ENCODE assay signal across 8 mouse cellular contexts in the genomic region with DNA sequence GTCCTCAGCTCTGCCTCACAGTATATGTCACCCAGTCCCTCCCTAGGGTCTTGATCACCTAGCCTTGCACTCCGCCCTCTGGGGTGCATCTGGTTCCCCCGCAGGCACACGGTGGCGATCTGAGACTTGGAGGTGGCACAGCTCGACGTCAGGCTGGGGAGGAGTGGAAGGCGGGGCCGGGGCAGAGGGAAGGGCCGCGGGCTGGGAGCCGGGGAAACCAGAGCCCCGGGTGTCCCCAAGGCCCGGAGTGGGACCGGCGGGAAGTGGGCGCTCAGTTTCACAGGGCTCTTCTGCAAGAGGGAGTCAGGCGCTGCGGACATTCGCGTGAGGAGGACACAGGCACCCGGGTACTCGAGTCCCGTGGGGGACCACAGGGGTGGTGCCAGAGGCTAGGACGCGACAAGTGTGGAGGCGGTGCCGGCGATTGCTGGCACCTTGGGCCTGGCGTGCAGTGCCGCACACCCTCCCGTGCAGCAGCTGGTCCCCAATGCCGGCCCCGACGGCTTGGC. TPM values are rescaled to one million over a fixed set of nuclear protein-coding genes. Genes with fewer than 3 reads are reported as not detected.
DNase-seq lines count a peak whose midpoint lies in the region; ATAC-seq lines count a peak whose summit lies in the region.

No protein-coding gene starts in this region.

- peak; percentile 72 for DNase-seq in 3134 (ENCODE audit: extremely low read depth, insufficient read length, low spot score)
- DNase-seq in T-cell, adult 2 months (ENCODE audit: low spot score) = peak; percentile 59
- DNase-seq in heart, postnatal 4 days = peak; percentile 77
- DNase-seq in limb, embryonic 10.5 days (ENCODE audit: low spot score) = peak; percentile 51
- DNase-seq in right cerebral cortex, adult 2 months (ENCODE audit: low spot score in 2 of 2) = no peak

- peaks cover 17% of the 10 kb centered on the region for H3K4me1 ChIP-seq in forebrain, embryonic 13.5 days
- peaks cover 38% of the 10 kb centered on the region for H3K4me1 ChIP-seq in limb, embryonic 10.5 days
- peaks cover 27% of the 10 kb centered on the region for H3K4me1 ChIP-seq in stomach, embryonic 15.5 days

- H3K27me3 ChIP-seq in forebrain, embryonic 13.5 days = peaks cover 55% of the 10 kb centered on the region
- peaks cover 53% of the 10 kb centered on the region for H3K27me3 ChIP-seq in limb, embryonic 10.5 days (ENCODE audit: low read depth, poor library complexity, severe bottlenecking)
- no peaks in the 10 kb centered on the region for H3K27me3 ChIP-seq in stomach, embryonic 15.5 days (replicated peaks)

- peak overlapping the region; percentile 18 for H3K4me3 ChIP-seq in forebrain, embryonic 13.5 days
- peak overlapping the region; percentile 45 for H3K4me3 ChIP-seq in limb, embryonic 10.5 days
- H3K4me3 ChIP-seq in stomach, embryonic 15.5 days (replicated peaks) = peak overlapping the region; percentile 41

- ATAC-seq in forebrain, embryonic 13.5 days = no peak
- peak; percentile 78 for ATAC-seq in megakaryocyte-erythroid progenitor cell, adult 5-6 weeks (replicated peaks; ENCODE audit: low FRiP score, low TSS enrichment, poor library complexity, severe bottlenecking)
- ATAC-seq in stomach, embryonic 15.5 days (ENCODE audit: insufficient read depth, low FRiP score, low read depth) = peak; percentile 54; the same call in 1 of the 2 replicates

- H3K27ac ChIP-seq in forebrain, embryonic 13.5 days = no peak overlapping the region
- H3K27ac ChIP-seq in limb, embryonic 10.5 days = 0 out of 2 replicates have a peak overlapping the region, but pooled peaks have one; percentile 32
- no peak overlapping the region for H3K27ac ChIP-seq in stomach, embryonic 15.5 days

- WGBS in forebrain, embryonic 13.5 days = 6% methylated on average over 32 of the region's 34 CpGs
- WGBS in limb, embryonic 10.5 days = 7% methylated on average over 34 of the region's 34 CpGs
- 12% methylated on average over 30 of the region's 34 CpGs for WGBS in stomach, embryonic 15.5 days

- H3K4me2 ChIP-seq in forebrain, embryonic 13.5 days = peak overlapping the region; percentile 48
- peak overlapping the region; percentile 66 for H3K4me2 ChIP-seq in stomach, embryonic 15.5 days

- H3K9ac ChIP-seq in forebrain, embryonic 13.5 days = peak overlapping the region; percentile 37; the same call in 1 of the 2 replicates
- H3K9ac ChIP-seq in stomach, embryonic 15.5 days = no peak overlapping the region

- no peaks in the 10 kb centered on the region for H3K36me3 ChIP-seq in forebrain, embryonic 13.5 days (ENCODE audit: poor library complexity, severe bottlenecking)
- H3K36me3 ChIP-seq in limb, embryonic 10.5 days = no peaks in the 10 kb centered on the region
- no peaks in the 10 kb centered on the region for H3K36me3 ChIP-seq in stomach, embryonic 15.5 days

- H3K9me3 ChIP-seq in forebrain, embryonic 13.5 days (replicated peaks) = no peaks in the 10 kb centered on the region
- H3K9me3 ChIP-seq in limb, embryonic 10.5 days (replicated peaks) = no peaks in the 10 kb centered on the region
- no peaks in the 10 kb centered on the region for H3K9me3 ChIP-seq in stomach, embryonic 15.5 days

RNA-seq across cellular contexts. Expression of a gene that starts 18.4 kb away (rescaled TPM):
- polyA plus RNA-seq in forebrain, embryonic 13.5 days (2015; fragmentation: Nextera tagmentation; extraction: Ambion mirVana) = 15.7 TPM in 2 replicates
- 10 to 100 TPM; 18.7 to 21.1 TPM for total RNA-seq in heart, postnatal 4 days (2021)
- polyA plus RNA-seq in limb, embryonic 10.5 days (2016; fragmentation: Nextera tagmentation; extraction: Ambion mirVana) = 3.6 and 4.5 TPM in 2 replicates
- total RNA-seq in megakaryocyte-erythroid progenitor cell, adult 5-6 weeks (2014; fragmentation: Nextera tagmentation) = 23.5 and 24.3 TPM in 2 replicates
- 2.2 and 3.8 TPM in 2 replicates for total RNA-seq in megakaryocyte-erythroid progenitor cell, adult 5-6 weeks (2017)
- polyA plus RNA-seq in stomach, embryonic 15.5 days (2015; fragmentation: Nextera tagmentation; extraction: Ambion mirVana) = 5.9 and 6.2 TPM in 2 replicates

RNA-seq across cellular contexts. Expression of a gene that starts 34.2 kb away (rescaled TPM):
- polyA plus RNA-seq in forebrain, embryonic 13.5 days (2015; fragmentation: Nextera tagmentation; extraction: Ambion mirVana) = 229 and 232 TPM in 2 replicates
- total RNA-seq in heart, postnatal 4 days (2021) = 100 to 1,000 TPM; 145 to 158 TPM
- polyA plus RNA-seq in limb, embryonic 10.5 days (2016; fragmentation: Nextera tagmentation; extraction: Ambion mirVana) = 434 and 487 TPM in 2 replicates
- total RNA-seq in megakaryocyte-erythroid progenitor cell, adult 5-6 weeks (2014; fragmentation: Nextera tagmentation) = 182 and 193 TPM in 2 replicates
- 385 and 442 TPM in 2 replicates for total RNA-seq in megakaryocyte-erythroid progenitor cell, adult 5-6 weeks (2017)
- 284 and 293 TPM in 2 replicates for polyA plus RNA-seq in stomach, embryonic 15.5 days (2015; fragmentation: Nextera tagmentation; extraction: Ambion mirVana)

RNA-seq across cellular contexts. Expression of a gene that starts 52.9 kb away (rescaled TPM):
- polyA plus RNA-seq in forebrain, embryonic 13.5 days (2015; fragmentation: Nextera tagmentation; extraction: Ambion mirVana) = 9.1 and 11.3 TPM in 2 replicates
- total RNA-seq in heart, postnatal 4 days (2021) = 1 to 10 TPM; 7.7 to 8.2 TPM
- polyA plus RNA-seq in limb, embryonic 10.5 days (2016; fragmentation: Nextera tagmentation; extraction: Ambion mirVana) = 11.5 and 15.3 TPM in 2 replicates
- total RNA-seq in megakaryocyte-erythroid progenitor cell, adult 5-6 weeks (2014; fragmentation: Nextera tagmentation) = 24.9 and 40.0 TPM in 2 replicates
- 13.2 and 14.4 TPM in 2 replicates for total RNA-seq in megakaryocyte-erythroid progenitor cell, adult 5-6 weeks (2017)
- 13.6 and 15.8 TPM in 2 replicates for polyA plus RNA-seq in stomach, embryonic 15.5 days (2015; fragmentation: Nextera tagmentation; extraction: Ambion mirVana)

RNA-seq across cellular contexts. Expression of a gene that starts 55.2 kb away (rescaled TPM):
- 55.7 and 60.0 TPM in 2 replicates for polyA plus RNA-seq in forebrain, embryonic 13.5 days (2015; fragmentation: Nextera tagmentation; extraction: Ambion mirVana)
- total RNA-seq in heart, postnatal 4 days (2021) = 10 to 100 TPM; 33.7 to 37.7 TPM
- polyA plus RNA-seq in limb, embryonic 10.5 days (2016; fragmentation: Nextera tagmentation; extraction: Ambion mirVana) = 50.4 and 61.7 TPM in 2 replicates
- total RNA-seq in megakaryocyte-erythroid progenitor cell, adult 5-6 weeks (2014; fragmentation: Nextera tagmentation) = 25.3 and 27.2 TPM in 2 replicates
- total RNA-seq in megakaryocyte-erythroid progenitor cell, adult 5-6 weeks (2017) = 32.7 and 39.8 TPM in 2 replicates
- polyA plus RNA-seq in stomach, embryonic 15.5 days (2015; fragmentation: Nextera tagmentation; extraction: Ambion mirVana) = 61.1 and 61.6 TPM in 2 replicates

Comparison
In these comparisons a context has a peak if more than half of its experiments do, and no peak if none do; other contexts are left out.
1. DNase-seq: peak in 3134 (single experiment), T-cell, adult 2 months (single experiment), heart, postnatal 4 days (single experiment) and limb, embryonic 10.5 days (single experiment); none in right cerebral cortex, adult 2 months (0 of 2).
2. Peak in every context shown above with its lines, with median percentiles within 50 percentile points of each other: H3K4me3 ChIP-seq.